Mouse (Mus musculus) liver, adult 2 months (tissue): Measurements from ENCODE around the gene Ivd.

Experiments used
- CTCF ChIP-seq: fragments of 200-500 bp; IDR thresholded peaks from 2 replicates; pipeline ENCODE4 v1.5.1; 2011; ENCODE audit warnings: low read depth, low read length, control low read depth
- POLR2A ChIP-seq: fragments of 200-500 bp; IDR thresholded peaks from 2 replicates; pipeline ENCODE4 v1.6.1; 2011; ENCODE audit warnings: low read length, control low read depth; ENCODE audit not compliant: insufficient read depth; ENCODE audit errors: extremely low read depth

GRCm38 (mm10) chr2:118899981-118900825, 38.4 kb downstream of the Ivd start, which contains the start of gene Bahd1:
- no peak for TF ChIP-seq CTCF
- TF ChIP-seq POLR2A: no peak
